Mouse (Mus musculus) stomach, postnatal 0 days (tissue): ENCODE data around the gene Pdlim7. TPM values are rescaled to one million over a fixed set of nuclear protein-coding genes. Genes with fewer than 3 reads are reported as not detected.

Source experiments
- ATAC-seq: fragments of 200-750 bp; cut with Nextera tagmentation; 2 replicates; pipeline ENCODE4 v1.8.0; 2017; ENCODE audit not compliant: low FRiP score, low TSS enrichment
- DNase-seq: peaks from one replicate; pipeline ENCODE4 v3.0.0-alpha.2; 2016; ENCODE audit warnings: low spot score
- H3K27ac ChIP-seq: fragments of 300-500 bp; sonication (generic); replicated peaks from 2 replicates; pipeline ENCODE4 v1.5.1; 2014; ENCODE audit warnings: mild to moderate bottlenecking, control low read depth
- H3K27me3 ChIP-seq: fragments of 300-500 bp; sonication (generic); 2 replicates; pipeline ENCODE4 v1.6.1; 2014; ENCODE audit warnings: low read length; ENCODE audit not compliant: control insufficient read depth, insufficient read depth
- H3K36me3 ChIP-seq: fragments of 300-500 bp; sonication (generic); 2 replicates; pipeline ENCODE4 v1.6.1; 2014; ENCODE audit warnings: low read length, mixed read lengths; ENCODE audit not compliant: control insufficient read depth, insufficient read depth
- H3K4me1 ChIP-seq: fragments of 300-500 bp; sonication (generic); replicated peaks from 2 replicates; pipeline ENCODE4 v1.6.1; 2014; ENCODE audit warnings: antibody characterized with exemption; ENCODE audit not compliant: control insufficient read depth, insufficient read depth
- H3K4me2 ChIP-seq: fragments of 300-500 bp; sonication (generic); replicated peaks from 2 replicates; pipeline ENCODE4 v1.6.1; 2014; ENCODE audit warnings: low read depth, mild to moderate bottlenecking, control low read depth, moderate library complexity
- H3K4me3 ChIP-seq: fragments of 300-500 bp; sonication (generic); 2 replicates; pipeline ENCODE4 v1.5.1; 2014; ENCODE audit warnings: low read depth, low read length, control low read depth
- H3K9ac ChIP-seq: fragments of 300-500 bp; sonication (generic); 2 replicates; pipeline ENCODE4 v1.6.1; 2014; ENCODE audit warnings: mild to moderate bottlenecking, low read length, control low read depth, mixed read lengths
- H3K9me3 ChIP-seq: fragments of 300-500 bp; sonication (generic); 2 replicates; pipeline ENCODE4 v1.6.1; 2016; ENCODE audit warnings: low read length; ENCODE audit not compliant: control insufficient read depth
- CTCF ChIP-seq: IDR thresholded peaks from 2 replicates; pipeline ENCODE4 v1.5.1; 2016; ENCODE audit warnings: antibody characterized with exemption, low read depth, mild to moderate bottlenecking, moderate library complexity
- EP300 ChIP-seq: optimal IDR thresholded peaks from 2 replicates; pipeline ENCODE3; 2016; ENCODE audit warnings: antibody characterized with exemption
- WGBS: fragments of 180-500 bp; shearing (Covaris S2); extraction: QIAGEN DNeasy Blood & Tissue Kit; methylation state at CpG from one replicate; pipeline ENCODE4 v1.1.7; 2014; 5-methylcytosine and 5-hydroxymethylcytosine counted together
- polyA plus RNA-seq: library from polyadenylated mRNA; unstranded; fragments of >200 nt; fragmentation: Nextera tagmentation; extraction: Ambion mirVana; gene quantifications from 2 replicates; pipeline ENCODE4 v1.2.1, GENCODE M21; 2015

Pdlim7 gene
- polyA plus RNA-seq, 1 experiment from 2014 or later, result 193 TPM

DNA sequence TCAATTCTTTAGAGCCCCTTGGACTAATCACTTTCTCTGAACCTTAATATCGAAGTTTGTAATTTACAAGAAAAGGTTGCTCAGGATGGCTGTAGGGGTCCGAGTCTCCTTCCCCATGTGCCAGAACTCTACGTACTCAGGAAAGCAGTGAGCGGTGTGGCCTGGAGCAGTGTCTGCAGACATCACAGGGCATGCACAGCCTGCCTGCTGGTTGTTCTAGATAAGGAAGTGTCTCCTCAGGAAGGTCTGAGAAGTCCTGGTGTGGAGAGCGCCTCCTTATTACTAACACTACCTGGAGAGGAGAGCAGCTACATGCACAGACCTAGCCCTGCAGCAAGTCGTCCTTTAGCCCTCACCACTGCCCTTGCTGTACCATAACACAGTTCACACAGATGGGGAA, 31.3 kb upstream of the Pdlim7 start:
- WGBS, result 92% methylated on average over 6 of the region's 6 CpGs
- no peaks in the 10 kb centered on the region for H3K4me1 ChIP-seq
- no peak overlapping the region for H3K4me3 ChIP-seq
- H3K9me3 ChIP-seq, result no peaks in the 10 kb centered on the region
- no peak overlapping the region for H3K9ac ChIP-seq
- DNase-seq, result no peak
- no peak overlapping the region for H3K27ac ChIP-seq
- H3K4me2 ChIP-seq, result no peak overlapping the region
- peaks cover 39% of the 10 kb centered on the region for H3K36me3 ChIP-seq
- TF ChIP-seq EP300 (no peak), CTCF (no peak)
- no peak for ATAC-seq
- H3K27me3 ChIP-seq, result no peaks in the 10 kb centered on the region

DNA sequence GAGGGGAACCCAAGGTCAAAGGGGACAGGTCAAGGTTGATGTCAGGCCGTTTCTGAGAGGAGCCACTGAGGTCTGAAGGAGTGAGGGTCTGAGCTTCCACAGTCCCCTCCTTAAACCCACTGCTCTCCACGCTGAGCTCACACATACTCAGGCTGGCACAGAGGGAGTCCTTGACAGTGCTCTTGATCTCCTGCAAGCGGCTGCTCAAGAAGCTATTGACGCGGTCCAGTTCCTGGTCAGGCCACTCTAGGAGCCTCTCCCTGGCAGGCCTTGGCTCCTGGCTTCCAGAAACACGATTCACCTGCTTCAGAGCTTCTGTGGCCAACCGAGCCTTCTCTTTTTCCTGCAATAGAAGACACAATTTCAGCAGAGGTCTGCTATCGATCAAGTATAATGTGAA, 30.0 kb upstream of the Pdlim7 start:
- Histone ChIP-seq H3K9ac (no peak overlapping the region), H3K4me3 (no peak overlapping the region), H3K36me3 (peaks cover 34% of the 10 kb centered on the region), H3K9me3 (no peaks in the 10 kb centered on the region), H3K27ac (no peak overlapping the region), H3K4me1 (no peaks in the 10 kb centered on the region), H3K27me3 (no peaks in the 10 kb centered on the region), H3K4me2 (no peak overlapping the region)
- 84% methylated on average over 8 of the region's 8 CpGs for WGBS
- ATAC-seq, result no peak
- no peak for TF ChIP-seq CTCF
- no peak for TF ChIP-seq EP300
- DNase-seq, result no peak

DNA sequence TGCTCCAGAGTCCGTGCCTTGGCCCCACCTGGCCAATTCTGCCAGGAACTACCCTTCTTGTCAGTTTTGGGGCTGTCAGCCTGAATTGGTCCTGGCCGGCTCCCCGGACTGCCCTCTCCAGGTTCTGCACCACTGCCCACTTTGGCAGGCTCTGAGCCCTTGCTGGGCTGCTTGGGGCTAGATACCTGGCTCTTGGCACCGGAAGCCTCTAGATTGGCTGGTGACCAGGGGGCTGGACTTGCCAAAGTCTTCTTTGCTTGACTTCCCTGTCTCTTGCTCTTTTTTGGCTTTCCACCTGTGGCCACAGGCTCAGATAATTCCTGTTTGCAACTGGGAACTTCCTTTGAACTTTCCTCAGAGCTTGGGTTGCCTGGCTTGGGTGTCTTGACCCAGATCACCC, 29.4 kb upstream of the Pdlim7 start:
- DNase-seq, result no peak
- Histone ChIP-seq H3K4me2 (no peak overlapping the region), H3K4me1 (no peaks in the 10 kb centered on the region), H3K27ac (no peak overlapping the region), H3K27me3 (no peaks in the 10 kb centered on the region), H3K36me3 (peaks cover 34% of the 10 kb centered on the region), H3K9me3 (no peaks in the 10 kb centered on the region), H3K9ac (no peak overlapping the region), H3K4me3 (no peak overlapping the region)
- WGBS, result 96% methylated on average over 4 of the region's 4 CpGs
- TF ChIP-seq CTCF (no peak), EP300 (no peak)
- ATAC-seq, result no peak

DNA sequence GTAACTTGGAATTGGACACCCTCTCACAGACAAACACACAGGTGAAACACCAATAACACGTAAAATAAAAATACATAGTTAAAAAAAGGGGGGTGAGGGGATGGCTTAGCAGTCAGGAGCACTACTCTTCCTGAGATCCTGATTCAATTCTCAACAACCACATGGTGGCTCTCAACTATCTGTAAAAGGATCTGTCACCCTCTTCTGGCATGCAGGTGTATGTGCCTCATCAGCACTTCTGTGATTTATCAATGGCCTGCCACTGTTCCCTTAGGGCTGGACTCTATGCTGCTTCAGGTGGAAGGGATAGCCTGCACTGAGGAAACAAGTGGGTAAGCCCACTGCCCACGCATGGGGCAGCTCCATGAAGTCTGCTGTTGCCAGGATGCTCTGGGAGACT, 27.5 kb upstream of the Pdlim7 start:
- no peak overlapping the region for H3K27ac ChIP-seq
- no peak overlapping the region for H3K9ac ChIP-seq
- 88% methylated on average over 2 of the region's 2 CpGs for WGBS
- DNase-seq, result no peak
- TF ChIP-seq EP300 (no peak), CTCF (no peak)
- H3K36me3 ChIP-seq, result peaks cover 34% of the 10 kb centered on the region
- no peak overlapping the region for H3K4me2 ChIP-seq
- H3K4me1 ChIP-seq, result no peaks in the 10 kb centered on the region
- H3K9me3 ChIP-seq, result no peaks in the 10 kb centered on the region
- no peaks in the 10 kb centered on the region for H3K27me3 ChIP-seq
- no peak overlapping the region for H3K4me3 ChIP-seq
- ATAC-seq, result no peak

DNA sequence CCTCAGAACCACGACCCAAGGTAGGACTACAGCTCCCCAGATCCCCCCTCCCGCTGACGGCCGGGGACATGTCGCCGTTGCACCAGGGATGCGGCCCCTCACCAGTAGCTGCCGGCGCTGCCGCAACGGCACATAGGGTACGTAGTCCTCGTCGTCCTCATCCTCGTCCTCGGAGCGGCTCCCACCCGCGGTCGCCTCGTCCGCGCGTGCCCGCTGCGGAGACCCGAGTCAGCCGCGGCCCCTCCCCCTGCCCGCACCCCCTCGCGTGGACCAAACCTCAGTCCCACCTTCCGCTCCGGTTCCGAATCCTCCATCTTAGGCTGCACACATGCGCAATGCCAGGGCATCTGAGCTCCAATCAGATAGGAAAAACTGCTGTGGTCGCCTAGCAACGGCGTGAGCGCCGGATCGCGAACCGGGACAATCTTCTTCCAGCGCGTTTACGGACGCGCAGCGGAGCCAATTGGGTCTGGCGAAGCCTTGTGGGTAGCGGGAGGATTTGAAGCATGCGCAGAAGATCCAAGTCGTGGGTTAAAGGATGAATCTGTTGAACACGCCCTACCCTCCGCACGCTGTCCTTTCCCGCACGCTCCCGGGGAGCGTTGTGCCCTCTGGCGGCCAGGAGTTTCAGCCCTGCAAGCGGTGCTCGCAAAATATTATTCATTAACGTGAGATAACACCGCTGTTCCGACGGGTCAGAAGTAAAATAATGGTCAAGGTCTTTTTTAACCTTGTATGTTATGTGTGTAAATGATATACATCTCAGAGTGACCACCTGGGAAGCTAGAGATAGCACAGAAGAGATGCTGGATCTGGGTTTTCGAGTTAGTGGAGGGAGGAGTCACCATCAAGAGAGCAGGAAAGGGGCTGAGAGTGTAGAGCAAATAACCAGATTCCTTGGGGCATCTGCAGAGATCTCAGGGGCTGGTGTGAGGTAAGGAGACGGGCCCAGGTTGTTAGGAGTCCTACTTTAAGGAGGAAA, 23.0 kb upstream of the Pdlim7 start, which contains the start of gene Ddx41:
Gene Ddx41, minus strand, starts transcription at position 465 of the 982 bp plus-strand sequence.
- DNase-seq (peak; percentile 99), ATAC-seq (peak; percentile 98)
- peak within 1 kb of the TSS; percentile 95 for H3K4me2 ChIP-seq
- no peaks in the 10 kb centered on the region for H3K27me3 ChIP-seq
- H3K4me3 ChIP-seq, result peak within 1 kb of the TSS; percentile 83
- peaks cover 26% of the 10 kb centered on the region for H3K36me3 ChIP-seq
- H3K9ac ChIP-seq, result peak within 1 kb of the TSS; percentile 80
- H3K9me3 ChIP-seq, result no peaks in the 10 kb centered on the region
- no peak for TF ChIP-seq EP300
- TF ChIP-seq CTCF, result peak; percentile 98
- under 1% methylated on average over 70 of the region's 70 CpGs for WGBS
- H3K4me1 ChIP-seq, result peaks cover 4% of the 10 kb centered on the region; the same call in 1 of the 2 replicates
- 0 out of 2 replicates have a peak within 1 kb of the TSS, but pooled peaks have one; percentile 14 for H3K27ac ChIP-seq

DNA sequence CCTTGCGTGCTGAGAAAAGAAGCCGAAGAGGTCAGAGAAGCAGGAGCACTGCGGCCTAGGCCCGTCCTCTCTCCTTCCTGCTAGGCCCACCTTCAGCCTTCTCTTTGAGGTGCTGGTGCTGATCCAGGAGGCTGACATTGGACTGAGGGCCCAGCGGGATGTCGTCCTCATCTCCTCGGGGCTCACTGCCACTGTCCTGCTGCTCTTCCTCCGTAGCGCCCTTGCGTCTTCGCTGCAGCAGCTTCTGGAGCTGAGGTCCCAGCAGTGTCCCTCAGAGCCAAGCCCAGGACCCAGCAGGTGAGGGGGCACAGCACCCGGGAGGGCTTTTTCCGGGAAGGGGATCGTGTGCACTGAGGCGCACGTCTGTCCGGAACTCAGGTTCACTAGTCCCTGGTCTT, 22.3 kb upstream of the Pdlim7 start:
- Histone ChIP-seq H3K9me3 (no peaks in the 10 kb centered on the region), H3K36me3 (peaks cover 30% of the 10 kb centered on the region), H3K4me2 (peak overlapping the region; percentile 95), H3K4me3 (peak overlapping the region; percentile 83), H3K27me3 (no peaks in the 10 kb centered on the region), H3K4me1 (peaks cover 4% of the 10 kb centered on the region; the same call in 1 of the 2 replicates), H3K27ac (no peak overlapping the region), H3K9ac (peak overlapping the region; percentile 80)
- WGBS, result 16% methylated on average over 17 of the region's 17 CpGs
- DNase-seq (no peak), ATAC-seq (peak; percentile 9)
- TF ChIP-seq CTCF (no peak), EP300 (no peak)
